Mouse (Mus musculus) midbrain, embryonic 12.5 days (tissue): ENCODE data around the gene Slc18b1. TPM values are rescaled to one million over a fixed set of nuclear protein-coding genes. Genes with fewer than 3 reads are reported as not detected.
A peak's percentile ranks its signal among the peaks of the same experiment; 100 is the strongest.
"Not testable (repeated sequence)": the region's sequence is repeated elsewhere in the genome, so short reads cannot be mapped to it uniquely, and the experiment has no call there.

Experiments used
- ATAC-seq: fragments of 200-750 bp; cut with Nextera tagmentation; 2 replicates; pipeline ENCODE4 v1.8.0; 2017; ENCODE audit warnings: low read depth, moderate TSS enrichment, moderate library complexity; ENCODE audit not compliant: low FRiP score
- H3K27ac ChIP-seq: fragments of 300-500 bp; sonication (generic); replicated peaks from 2 replicates; pipeline ENCODE4 v1.5.1; 2016; ENCODE audit warnings: mild to moderate bottlenecking
- H3K27me3 ChIP-seq: fragments of 300-500 bp; sonication (generic); 2 replicates; pipeline ENCODE4 v1.6.1; 2016; ENCODE audit warnings: mild to moderate bottlenecking
- H3K36me3 ChIP-seq: fragments of 300-500 bp; sonication (generic); 2 replicates; pipeline ENCODE4 v1.6.1; 2016
- H3K4me1 ChIP-seq: fragments of 300-500 bp; sonication (generic); 2 replicates; pipeline ENCODE4 v1.6.1; 2016
- H3K4me2 ChIP-seq: fragments of 300-500 bp; sonication (generic); replicated peaks from 2 replicates; pipeline ENCODE4 v1.6.1; 2016; ENCODE audit warnings: mild to moderate bottlenecking, moderate library complexity
- H3K4me3 ChIP-seq: fragments of 300-500 bp; sonication (generic); 2 replicates; pipeline ENCODE4 v1.5.1; 2016; ENCODE audit warnings: mild to moderate bottlenecking
- H3K9ac ChIP-seq: fragments of 300-500 bp; sonication (generic); replicated peaks from 2 replicates; pipeline ENCODE4 v1.6.1; 2016; ENCODE audit warnings: mild to moderate bottlenecking, moderate library complexity
- H3K9me3 ChIP-seq: fragments of 300-500 bp; sonication (generic); 2 replicates; pipeline ENCODE4 v1.6.1; 2016; ENCODE audit warnings: mild to moderate bottlenecking
- WGBS: fragments of 180-500 bp; shearing (Covaris S2); methylation state at CpG from one replicate; pipeline ENCODE4 v1.1.7; 2016; 5-methylcytosine and 5-hydroxymethylcytosine counted together
- polyA plus RNA-seq: library from polyadenylated mRNA; unstranded; fragments of >200 nt; fragmentation: Nextera tagmentation; extraction: Ambion mirVana; gene quantifications from 2 replicates; pipeline ENCODE4 v1.2.1, GENCODE M21; 2016

Slc18b1 gene
- polyA plus RNA-seq, 1 experiment from 2014 or later: 16.4 TPM

DNA sequence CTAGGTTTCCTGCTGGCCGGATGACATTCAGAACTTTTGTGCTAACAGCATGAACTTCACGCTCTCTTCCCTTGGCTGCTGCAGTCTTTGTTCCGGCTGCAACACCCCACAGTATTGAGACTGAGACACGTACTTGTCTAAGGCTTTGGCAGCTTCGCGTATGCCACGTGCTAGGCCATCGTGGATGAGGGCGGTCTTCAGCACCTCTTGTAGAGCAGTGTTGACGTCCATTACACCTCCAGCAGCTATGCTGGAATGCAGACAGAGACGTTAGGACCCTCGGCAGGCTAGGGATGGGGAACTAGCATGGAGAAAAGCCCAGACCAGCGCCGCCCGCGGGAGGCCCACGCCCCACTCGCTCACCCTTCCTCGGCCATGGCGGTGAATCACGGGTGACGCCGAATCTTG, 10.2 kb upstream of the Slc18b1 start:
- ATAC-seq: peak; percentile 61
- H3K4me2 ChIP-seq: peak overlapping the region; percentile 87
- H3K36me3 ChIP-seq: peaks cover 33% of the 10 kb centered on the region
- peak overlapping the region; percentile 95 for H3K9ac ChIP-seq
- peak overlapping the region; percentile 91 for H3K4me3 ChIP-seq
- peaks cover 30% of the 10 kb centered on the region for H3K4me1 ChIP-seq
- WGBS: under 1% methylated on average over 23 of the region's 23 CpGs
- H3K27ac ChIP-seq: 0 out of 2 replicates have a peak overlapping the region, but pooled peaks have one; percentile 6
- H3K27me3 ChIP-seq, H3K9me3 ChIP-seq: not testable (repeated sequence)

DNA sequence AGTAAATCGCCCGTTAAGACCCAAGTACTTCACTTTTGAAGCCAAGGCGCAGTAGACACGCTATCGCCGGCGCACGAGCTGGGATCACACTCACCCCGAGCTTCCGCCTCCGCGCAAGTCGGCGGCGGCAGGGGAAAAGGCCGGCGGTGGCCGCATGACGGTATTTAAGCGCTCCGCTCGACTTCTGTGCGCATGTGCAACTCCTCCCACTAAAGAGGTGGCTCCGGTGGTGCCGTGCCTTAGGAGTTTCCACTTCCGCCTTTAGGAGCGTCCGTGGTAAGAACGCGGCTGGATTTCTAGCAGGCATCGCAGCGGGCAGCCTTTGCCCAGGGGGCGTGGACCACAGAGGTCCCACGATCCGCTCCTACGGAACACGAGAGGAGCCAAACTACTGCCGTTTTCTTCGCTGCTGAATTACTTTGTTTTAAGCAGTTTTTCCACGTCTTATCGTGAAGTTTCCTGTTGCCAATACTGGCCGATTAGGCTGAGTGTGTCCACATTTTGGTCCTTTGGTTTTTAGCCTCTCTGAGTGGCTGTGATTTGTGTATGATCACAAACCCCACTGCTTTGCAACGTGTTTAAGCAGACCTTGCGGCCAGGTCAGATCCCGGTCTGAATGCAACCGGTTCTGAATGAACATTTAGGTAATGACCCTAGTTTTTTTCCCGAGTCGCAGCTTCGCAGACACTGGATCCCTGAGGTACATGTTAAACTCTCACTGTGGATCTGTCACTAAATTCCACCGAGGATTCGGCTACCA, 9.5 kb upstream of the Slc18b1 start, which contains the start of gene Rps12:
TSS of gene Rps12 (minus strand) at position 214 of the 760 bp plus-strand sequence.
- WGBS: under 1% methylated on average over 51 of the region's 51 CpGs
- H3K27ac ChIP-seq: peak within 1 kb of the TSS; percentile 66; the same call in 1 of the 2 replicates
- peak within 1 kb of the TSS; percentile 91 for H3K4me3 ChIP-seq
- peaks cover 33% of the 10 kb centered on the region for H3K36me3 ChIP-seq
- H3K9ac ChIP-seq: peak within 1 kb of the TSS; percentile 95
- H3K4me2 ChIP-seq: peak within 1 kb of the TSS; percentile 87
- H3K9me3 ChIP-seq: no peaks in the 10 kb centered on the region
- peaks cover 30% of the 10 kb centered on the region for H3K4me1 ChIP-seq
- peak; percentile 98 for ATAC-seq
- no peaks in the 10 kb centered on the region for H3K27me3 ChIP-seq

DNA sequence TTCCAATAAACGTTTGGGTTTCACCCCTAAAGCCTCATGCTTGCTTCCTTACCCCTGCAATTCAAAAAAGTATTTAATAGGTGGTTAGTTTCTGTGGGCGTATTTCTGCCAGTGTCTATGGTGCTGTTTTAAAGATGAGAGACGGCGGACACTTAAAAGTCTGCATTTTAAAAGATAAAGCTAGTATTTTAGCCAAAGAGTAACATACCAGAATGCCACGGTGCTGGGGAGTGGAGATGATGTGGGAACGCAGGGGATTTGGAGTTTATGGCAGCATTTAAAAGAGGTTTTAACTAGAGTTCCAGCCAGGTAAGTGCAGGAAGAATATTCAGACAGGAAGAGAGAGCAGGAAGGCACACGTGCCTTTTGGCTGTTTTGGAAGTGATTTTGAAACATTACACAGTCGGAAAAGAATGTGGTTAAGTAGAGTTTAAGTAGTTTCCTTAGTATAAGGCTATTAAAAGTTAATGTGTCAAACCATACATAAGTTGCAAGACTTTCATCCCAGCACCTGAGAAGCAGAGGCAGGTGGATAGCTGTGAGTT, 8.7 kb upstream of the Slc18b1 start:
- H3K27me3 ChIP-seq: no peaks in the 10 kb centered on the region

DNA sequence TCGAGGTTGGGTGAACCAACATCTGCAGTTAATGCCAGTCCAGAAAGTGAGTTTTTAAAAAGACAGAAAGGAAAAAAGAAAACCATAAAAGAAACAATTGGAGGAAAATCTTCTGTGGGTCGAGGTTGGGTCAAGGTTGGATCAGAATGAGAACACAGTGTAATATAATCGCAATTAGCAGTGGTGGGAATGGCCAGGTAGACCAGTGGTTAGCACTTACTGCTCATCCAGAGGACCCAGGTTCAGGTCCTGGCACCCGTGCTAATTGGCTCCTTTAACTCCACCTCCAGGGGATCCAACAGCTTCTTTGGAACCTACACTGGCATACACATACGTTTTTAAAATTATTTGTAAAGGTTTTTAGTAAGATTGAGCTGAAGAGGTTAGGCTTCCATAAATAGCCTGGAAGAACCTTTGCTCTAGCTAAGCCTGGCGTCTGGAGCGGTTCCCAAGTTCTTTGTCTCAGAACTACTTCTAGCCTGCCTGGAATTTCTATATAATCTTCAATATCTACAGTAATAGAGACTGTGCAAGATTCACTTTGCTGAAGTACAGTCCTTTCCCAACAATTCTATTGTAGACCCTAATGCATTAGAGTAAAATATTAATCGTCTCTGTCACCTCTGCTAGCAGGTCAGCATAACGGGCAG, 790 bp upstream of the Slc18b1 start:
- H3K9me3 ChIP-seq: no peaks in the 10 kb centered on the region
- 53% methylated on average over 9 of the region's 9 CpGs for WGBS
- H3K4me3 ChIP-seq: peak overlapping the region; percentile 62
- no peak for ATAC-seq
- H3K27ac ChIP-seq: no peak overlapping the region
- 0 out of 2 replicates have a peak overlapping the region, but pooled peaks have one; percentile 80 for H3K9ac ChIP-seq
- peaks cover 14% of the 10 kb centered on the region; the same call in 1 of the 2 replicates for H3K4me1 ChIP-seq
- H3K27me3 ChIP-seq: no peaks in the 10 kb centered on the region
- H3K4me2 ChIP-seq: peak overlapping the region; percentile 66
- H3K36me3 ChIP-seq: no peaks in the 10 kb centered on the region

More for the DNA sequence above, 8.7 kb upstream of the Slc18b1 start:
- H3K4me2 ChIP-seq: peak overlapping the region; percentile 87
- H3K36me3 ChIP-seq: peaks cover 28% of the 10 kb centered on the region
- H3K9ac ChIP-seq: peak overlapping the region; percentile 73
- H3K4me3 ChIP-seq: peak overlapping the region; percentile 91
- H3K9me3 ChIP-seq: no peaks in the 10 kb centered on the region
- WGBS: 11% methylated on average over 8 of the region's 8 CpGs
- peaks cover 30% of the 10 kb centered on the region for H3K4me1 ChIP-seq
- H3K27ac ChIP-seq: 0 out of 2 replicates have a peak overlapping the region, but pooled peaks have one; percentile 66
- no peak for ATAC-seq

DNA sequence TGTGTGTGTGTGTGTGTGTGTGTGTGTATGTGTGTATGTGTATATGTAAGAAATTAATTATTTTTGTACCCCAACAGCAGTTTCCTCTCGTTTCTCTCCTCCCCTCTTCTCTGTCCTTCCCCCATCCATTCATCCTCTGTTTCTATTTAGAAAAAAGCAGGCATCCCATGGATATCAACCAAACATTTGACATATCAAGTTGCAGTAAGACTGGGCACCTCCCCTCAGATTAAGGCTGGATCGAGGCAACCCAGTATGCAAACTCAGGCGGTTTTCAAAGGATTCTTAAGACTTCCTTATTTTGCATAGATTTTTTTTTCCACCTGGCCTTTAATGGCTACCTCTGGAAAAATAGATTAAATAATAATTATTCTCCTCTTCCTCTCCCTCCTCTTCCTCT, 820 bp downstream of the Slc18b1 start:
- Histone ChIP-seq H3K9ac (peak overlapping the region; percentile 80; the same call in 1 of the 2 replicates), H3K4me2 (peak overlapping the region; percentile 66), H3K4me1 (peaks cover 14% of the 10 kb centered on the region; the same call in 1 of the 2 replicates), H3K27ac (no peak overlapping the region), H3K36me3 (peaks cover 9% of the 10 kb centered on the region), H3K9me3 (no peaks in the 10 kb centered on the region), H3K27me3 (no peaks in the 10 kb centered on the region), H3K4me3 (peak overlapping the region; percentile 62)
- 14% methylated on average over 3 of the region's 3 CpGs for WGBS
- ATAC-seq: peak; percentile 8; the same call in 1 of the 2 replicates

DNA sequence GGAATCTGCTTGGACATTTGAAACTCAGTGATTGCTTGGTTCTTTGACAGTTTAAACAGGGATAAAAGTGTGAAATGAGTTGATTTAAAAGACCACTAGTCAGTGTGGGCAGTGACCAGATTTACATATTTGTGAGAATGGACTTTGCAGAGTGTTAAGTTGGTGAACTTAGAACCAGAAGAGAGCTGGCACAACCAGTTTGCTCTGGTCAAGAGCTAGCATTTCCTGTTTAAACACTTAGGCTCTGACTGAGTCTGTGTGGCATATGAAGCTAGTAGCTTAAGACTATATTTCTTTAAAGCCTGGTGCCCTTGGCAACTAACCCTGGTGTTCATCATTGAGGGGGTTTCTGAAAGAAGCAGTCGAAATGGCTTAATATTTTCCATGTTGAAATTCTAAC, 1.4 kb downstream of the Slc18b1 start:
- Histone ChIP-seq H3K4me3 (peak overlapping the region; percentile 62), H3K4me1 (peaks cover 14% of the 10 kb centered on the region; the same call in 1 of the 2 replicates), H3K27ac (no peak overlapping the region), H3K36me3 (peaks cover 13% of the 10 kb centered on the region), H3K27me3 (no peaks in the 10 kb centered on the region), H3K4me2 (peak overlapping the region; percentile 66), H3K9ac (0 out of 2 replicates have a peak overlapping the region, but pooled peaks have one; percentile 80), H3K9me3 (no peaks in the 10 kb centered on the region)
- 0 out of 2 replicates have a peak, but pooled peaks have one; percentile 24 for ATAC-seq
- WGBS: 81% methylated on average over 1 of the region's 1 CpGs

DNA sequence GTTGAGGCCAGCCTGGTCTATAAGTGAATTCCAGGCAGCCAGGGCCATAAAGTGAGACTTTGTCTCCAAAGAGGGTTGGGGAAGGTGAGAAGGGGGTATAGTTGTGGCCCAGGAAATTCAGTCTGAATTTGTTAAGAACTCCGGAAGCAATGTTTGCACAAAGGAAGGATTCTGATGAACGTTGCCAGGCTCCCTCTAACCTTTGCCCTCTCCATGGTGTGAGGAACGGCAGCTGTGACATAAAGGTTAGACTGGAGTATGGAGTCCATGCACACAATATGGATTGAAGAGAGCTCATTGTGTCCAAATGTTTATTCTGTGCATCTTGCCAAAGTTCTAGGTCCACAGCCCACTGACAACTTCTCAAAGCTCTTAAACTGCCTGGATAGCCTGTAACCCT, 3.1 kb downstream of the Slc18b1 start:
- peaks cover 14% of the 10 kb centered on the region; the same call in 1 of the 2 replicates for H3K4me1 ChIP-seq
- H3K9ac ChIP-seq: no peak overlapping the region
- no peaks in the 10 kb centered on the region; the same call in 1 of the 2 replicates for H3K27me3 ChIP-seq
- H3K9me3 ChIP-seq: no peaks in the 10 kb centered on the region
- peaks cover 23% of the 10 kb centered on the region for H3K36me3 ChIP-seq
- H3K27ac ChIP-seq: no peak overlapping the region
- no peak overlapping the region for H3K4me3 ChIP-seq
- H3K4me2 ChIP-seq: no peak overlapping the region
- 18% methylated on average over 3 of the region's 3 CpGs for WGBS
- no peak for ATAC-seq

DNA sequence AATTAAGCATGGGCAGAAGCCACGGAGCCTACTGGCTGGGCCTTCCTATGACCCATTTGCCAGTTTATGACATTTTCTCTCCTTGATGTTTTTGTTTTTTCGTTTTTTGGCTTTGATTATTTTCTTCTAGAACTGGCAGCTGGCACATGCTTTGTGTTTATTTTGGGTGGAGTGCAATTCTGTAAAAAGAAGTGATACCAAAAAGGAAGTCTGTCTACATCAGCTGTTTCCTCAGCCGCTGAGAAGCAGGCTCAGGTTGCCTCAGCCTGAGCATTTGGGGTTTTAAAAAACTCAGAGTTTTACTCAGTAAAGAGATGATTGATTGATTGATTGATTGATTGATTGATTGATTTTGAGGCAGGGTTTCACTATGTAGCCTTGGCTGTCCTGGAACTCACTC, 6.1 kb downstream of the Slc18b1 start:
- H3K4me3 ChIP-seq: no peak overlapping the region
- WGBS: 75% methylated on average over 3 of the region's 3 CpGs
- H3K27me3 ChIP-seq: no peaks in the 10 kb centered on the region; the same call in 1 of the 2 replicates
- H3K36me3 ChIP-seq: peaks cover 26% of the 10 kb centered on the region
- no peaks in the 10 kb centered on the region for H3K9me3 ChIP-seq
- H3K9ac ChIP-seq: no peak overlapping the region
- no peak overlapping the region for H3K27ac ChIP-seq
- no peak overlapping the region for H3K4me2 ChIP-seq
- ATAC-seq: no peak
- peaks cover 3% of the 10 kb centered on the region for H3K4me1 ChIP-seq

DNA sequence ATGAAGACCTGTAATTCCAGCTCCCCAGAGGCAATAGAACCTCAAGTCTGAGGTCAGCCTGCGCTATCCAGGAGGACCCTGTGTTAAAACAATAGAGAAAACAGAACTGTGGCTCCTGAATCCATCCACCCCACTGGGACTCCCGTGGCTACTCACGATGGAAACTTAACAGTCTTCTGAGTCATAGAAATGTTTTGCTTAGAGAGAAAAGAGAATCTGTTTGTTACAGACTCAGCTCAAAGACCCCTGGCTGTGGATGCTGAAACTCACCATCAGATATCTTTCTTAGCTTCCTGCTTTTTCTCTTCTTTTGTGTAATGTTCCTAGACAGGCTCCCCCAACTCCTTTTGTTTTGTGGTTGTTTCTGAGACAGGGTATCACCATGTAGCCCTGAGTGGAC, 7.9 kb downstream of the Slc18b1 start:
- Histone ChIP-seq H3K36me3 (peaks cover 31% of the 10 kb centered on the region), H3K9me3 (no peaks in the 10 kb centered on the region), H3K4me1 (no peaks in the 10 kb centered on the region; the same call in 1 of the 2 replicates), H3K9ac (no peak overlapping the region), H3K27ac (no peak overlapping the region), H3K4me3 (no peak overlapping the region), H3K27me3 (no peaks in the 10 kb centered on the region; the same call in 1 of the 2 replicates), H3K4me2 (no peak overlapping the region)
- ATAC-seq: no peak
- 74% methylated on average over 3 of the region's 3 CpGs for WGBS

DNA sequence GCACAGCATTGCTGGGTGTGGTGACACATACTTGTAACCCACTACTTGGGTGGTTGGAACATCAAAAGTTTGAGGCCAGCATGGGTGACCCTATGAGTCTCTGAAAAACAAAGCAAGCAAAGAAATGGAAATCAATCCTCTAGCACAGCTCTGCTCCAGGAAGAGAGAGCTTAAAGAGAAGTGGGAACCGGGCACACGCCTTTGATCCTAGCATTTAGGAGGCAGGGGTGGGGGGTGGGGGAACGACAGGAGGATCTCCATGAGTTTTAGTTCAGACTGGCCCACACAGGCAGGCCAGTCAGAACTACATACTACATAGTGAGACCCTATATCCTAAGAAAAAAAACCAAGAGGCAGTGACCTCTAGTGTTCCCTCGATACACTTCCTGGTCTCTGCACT, 9.4 kb downstream of the Slc18b1 start:
- 18% methylated on average over 4 of the region's 4 CpGs for WGBS
- peaks cover 31% of the 10 kb centered on the region for H3K36me3 ChIP-seq
- H3K27ac ChIP-seq: no peak overlapping the region
- H3K27me3 ChIP-seq: no peaks in the 10 kb centered on the region; the same call in 1 of the 2 replicates
- H3K9ac ChIP-seq: no peak overlapping the region
- H3K4me2 ChIP-seq: no peak overlapping the region
- no peak overlapping the region for H3K4me3 ChIP-seq
- no peaks in the 10 kb centered on the region for H3K9me3 ChIP-seq
- peak; percentile 23; the same call in 1 of the 2 replicates for ATAC-seq
- H3K4me1 ChIP-seq: no peaks in the 10 kb centered on the region; the same call in 1 of the 2 replicates

DNA sequence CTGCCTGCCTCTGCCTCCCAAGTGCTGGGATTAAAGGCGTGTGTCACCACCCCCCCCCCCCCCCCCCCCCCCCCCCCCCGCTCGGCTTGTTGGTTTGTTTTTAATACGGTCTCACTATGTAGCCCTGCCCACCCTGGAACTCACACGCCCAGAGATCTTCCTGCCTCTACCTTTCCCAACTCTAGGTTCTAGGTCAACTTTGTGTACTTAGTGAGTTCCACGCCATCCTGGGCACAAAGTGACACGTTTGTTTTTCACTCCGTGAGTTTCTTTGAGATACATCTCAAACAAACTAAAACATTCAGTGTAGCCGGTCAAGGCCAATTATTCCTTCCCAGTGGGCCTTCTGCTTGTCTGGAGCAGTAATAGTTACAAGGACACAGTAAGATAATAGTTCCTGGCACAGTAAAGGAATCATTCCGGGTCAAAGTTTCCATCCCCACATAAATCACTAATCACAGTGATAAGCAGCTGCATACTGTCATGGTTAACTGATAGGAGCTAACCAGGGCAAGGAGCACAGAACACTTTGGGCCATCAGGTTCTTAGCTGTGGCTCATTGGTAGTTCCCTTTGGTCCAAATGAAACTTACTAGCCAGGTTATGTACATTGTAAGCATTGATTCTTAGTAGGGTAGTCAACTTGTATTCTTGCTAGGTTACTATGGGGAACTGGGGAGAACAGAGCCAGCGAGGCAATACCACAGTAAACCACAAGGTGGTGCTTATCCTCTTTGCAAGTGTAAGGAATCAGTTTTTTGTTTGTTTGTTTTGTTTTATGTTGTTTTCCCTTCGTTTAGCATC, 15.1 kb downstream of the Slc18b1 start:
- H3K9me3 ChIP-seq: no peaks in the 10 kb centered on the region
- 0 out of 2 replicates have a peak, but pooled peaks cover 7% of the 10 kb centered on the region for H3K4me1 ChIP-seq
- no peak for ATAC-seq

More for the DNA sequence above, 15.1 kb downstream of the Slc18b1 start:
- H3K27ac ChIP-seq: no peak overlapping the region
- H3K4me2 ChIP-seq: no peak overlapping the region
- H3K4me3 ChIP-seq: no peak overlapping the region
- H3K27me3 ChIP-seq: no peaks in the 10 kb centered on the region
- peaks cover 12% of the 10 kb centered on the region for H3K36me3 ChIP-seq
- 76% methylated on average over 8 of the region's 12 CpGs for WGBS
- no peak overlapping the region for H3K9ac ChIP-seq
